Mouse (Mus musculus): ENCODE data around the gene Aven.

Gene Aven

DNA sequence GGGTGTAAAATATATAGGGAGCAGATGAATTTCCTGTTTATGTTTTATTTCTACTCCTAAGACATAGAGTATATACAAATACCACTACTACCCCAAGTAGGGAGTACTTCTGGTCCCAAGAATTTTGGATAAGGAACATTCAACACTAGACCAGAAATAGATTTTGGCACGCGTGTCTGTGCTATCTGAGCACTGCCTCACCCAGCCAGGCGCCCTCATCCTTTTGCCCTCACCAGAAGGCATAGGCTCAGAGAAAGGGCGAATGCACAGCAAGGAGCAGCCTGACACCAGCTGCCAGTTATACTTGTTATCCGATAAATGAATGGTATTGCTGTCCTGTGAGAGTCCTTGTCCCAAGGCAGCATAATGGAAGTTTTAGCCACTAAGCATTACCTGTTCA is 144.4 kb downstream of the Aven start:
- no peak for DNase-seq (ENCODE audit: low read depth in 2 of 2, low spot score in 2 of 2)

DNA sequence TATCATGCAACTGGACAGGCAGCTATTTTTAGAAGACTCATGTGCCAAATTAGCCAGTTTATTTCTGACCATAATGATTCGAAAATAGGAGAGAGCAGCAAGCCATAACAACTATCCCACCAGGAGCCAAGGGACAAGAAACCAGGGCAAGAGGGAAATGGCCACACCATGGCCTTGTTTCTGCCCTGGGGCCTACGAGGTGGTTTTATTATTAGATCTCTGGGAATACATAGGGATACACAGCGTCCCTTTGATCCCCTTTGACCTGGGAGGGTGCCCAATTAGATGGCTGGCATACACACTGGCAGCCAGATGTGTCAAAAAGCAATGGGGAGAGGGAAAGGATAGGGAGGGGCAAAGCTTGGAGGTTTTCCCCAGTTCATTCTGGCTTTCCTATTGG is 161.1 kb downstream of the Aven start:
- no peak for DNase-seq (ENCODE audit: low read depth in 2 of 2, low spot score in 2 of 2)

DNA sequence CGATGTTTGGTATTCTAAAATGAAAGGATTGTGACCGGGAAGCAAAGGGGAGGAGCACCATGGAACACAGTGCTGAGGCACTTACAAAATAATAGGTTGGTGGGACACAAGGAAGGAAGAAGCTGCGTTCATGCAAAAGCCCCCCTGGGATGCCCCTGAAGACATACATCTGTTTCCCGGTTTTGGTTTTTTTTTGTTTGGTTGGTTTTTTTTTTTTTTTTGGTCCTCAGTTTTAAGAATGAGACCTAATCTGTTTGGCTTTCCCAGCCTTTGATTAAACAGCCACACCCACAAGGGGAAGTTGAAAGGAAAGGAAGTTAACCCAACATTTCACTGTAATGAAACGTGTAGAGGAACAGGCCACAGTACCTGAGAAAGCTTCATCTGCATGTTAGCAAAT is 163.4 kb downstream of the Aven start:
- DNase-seq (ENCODE audit: low read depth in 2 of 2, low spot score in 2 of 2): no peak

DNA sequence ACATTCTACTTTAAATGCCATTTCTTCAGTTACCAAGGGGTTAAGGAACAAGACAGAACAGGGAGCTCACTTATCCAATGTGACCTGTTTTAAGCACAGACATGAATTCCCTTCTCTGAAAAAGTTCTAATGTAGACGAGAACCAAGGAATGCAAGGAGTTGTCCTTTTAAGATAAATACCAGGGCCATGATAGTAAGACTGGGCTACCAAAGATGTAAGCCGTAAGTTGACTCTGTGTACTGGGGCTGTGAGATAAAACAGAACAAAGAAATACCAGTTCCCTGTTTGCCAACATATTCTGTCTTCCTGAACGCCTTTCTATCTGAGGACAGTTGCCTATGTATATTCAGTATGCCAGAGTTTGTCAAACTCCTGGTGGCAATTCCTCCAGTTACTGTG is 176.7 kb downstream of the Aven start:
- DNase-seq (ENCODE audit: low read depth in 2 of 2, low spot score in 2 of 2): no peak

DNA sequence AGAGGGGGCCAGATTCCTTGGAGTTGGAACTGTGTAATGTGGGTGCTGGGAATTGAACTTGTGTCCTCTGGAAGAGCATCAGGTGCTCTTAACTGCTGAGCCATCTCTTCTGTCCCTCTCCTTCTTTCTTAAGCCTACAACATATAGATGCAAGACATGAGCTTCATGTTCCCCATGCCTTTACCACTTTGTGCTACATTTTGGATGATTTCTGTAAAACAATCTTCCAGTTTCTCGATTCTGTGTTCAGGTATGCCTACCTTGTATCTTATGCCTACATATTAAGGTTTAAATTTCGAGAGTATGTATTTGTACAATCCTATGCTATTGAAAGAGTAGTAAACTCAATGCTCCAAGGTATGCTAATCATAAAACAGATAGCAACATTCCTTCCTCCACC is 183.4 kb downstream of the Aven start:
- DNase-seq (ENCODE audit: low read depth in 2 of 2, low spot score in 2 of 2): no peak

DNA sequence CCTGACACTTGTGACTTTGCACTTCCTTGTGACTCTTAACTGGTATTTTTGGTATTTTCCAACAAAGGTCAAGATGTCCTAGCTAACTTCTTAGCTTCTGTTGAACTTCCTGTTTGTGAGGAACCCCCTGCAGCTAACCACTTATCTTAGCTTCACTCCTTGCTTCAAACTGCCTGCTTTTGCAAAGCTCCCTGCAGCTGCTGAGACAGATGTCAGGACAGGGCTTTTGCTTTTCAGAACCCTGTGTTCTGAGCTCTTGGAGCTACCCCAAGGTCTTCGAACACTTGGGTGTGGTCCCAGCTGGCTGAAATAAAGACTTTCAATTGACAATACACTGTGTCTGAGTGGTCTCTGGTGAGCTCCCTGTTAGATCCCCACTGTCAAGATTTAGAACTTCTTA is 184.0 kb downstream of the Aven start:
- no peak for DNase-seq (ENCODE audit: low read depth in 2 of 2, low spot score in 2 of 2)

DNA sequence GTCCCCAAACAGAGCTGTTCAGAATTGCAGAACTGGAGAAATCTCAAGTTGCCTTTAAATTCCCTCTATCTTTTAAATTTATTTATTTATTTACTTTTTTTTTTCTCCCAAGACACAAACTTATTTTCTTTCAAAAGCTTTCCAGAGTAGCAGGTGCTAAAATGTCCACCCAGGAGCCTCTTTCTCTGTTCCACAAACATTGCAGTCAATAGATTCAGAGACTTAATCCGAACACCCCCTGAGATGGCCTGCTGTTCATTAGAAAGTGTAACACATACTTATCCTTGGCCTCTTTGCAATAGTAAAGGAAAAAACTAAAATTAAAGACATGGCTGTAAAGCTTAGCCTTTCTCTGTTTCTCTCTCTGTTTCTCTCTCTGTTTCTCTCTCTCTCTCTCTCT is 184.5 kb downstream of the Aven start:
- DNase-seq (ENCODE audit: low read depth in 2 of 2, low spot score in 2 of 2): no peak

DNA sequence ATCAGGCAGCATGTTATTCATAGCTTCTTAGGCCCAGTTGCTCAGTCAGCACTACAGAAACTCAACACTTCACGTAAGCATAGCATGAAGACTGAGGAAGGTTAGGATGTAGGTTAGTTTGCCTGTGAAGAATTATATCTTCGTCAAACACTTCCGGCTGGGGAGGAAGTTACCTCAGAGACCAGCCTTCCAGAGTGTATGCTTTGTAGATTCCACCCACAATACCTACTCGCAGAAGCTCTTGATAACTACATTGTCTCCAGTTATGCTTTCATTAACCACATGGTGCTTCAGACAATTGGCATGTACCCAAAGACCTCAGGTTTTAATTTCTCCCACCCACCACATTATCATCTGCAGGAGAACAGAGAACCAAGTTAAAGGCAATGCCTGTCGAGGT is 189.1 kb downstream of the Aven start:
- no peak for DNase-seq (ENCODE audit: low read depth in 2 of 2, low spot score in 2 of 2)

Data from CD8-positive naive resting alpha-beta T cell, adult 2 months (primary cell).